Mouse (Mus musculus) activated CD4-positive, CD25-positive, alpha-beta regulatory T cell (primary cell): Measurements from ENCODE around the gene Zfp473. TPM values are rescaled to one million over a fixed set of nuclear protein-coding genes. Genes with fewer than 3 reads are reported as not detected.

Source experiments
- polyA plus RNA-seq, 2 experiments: library from polyadenylated mRNA; unstranded; fragments of 100-300 nt; shearing (Covaris generic); gene quantifications; one replicate each; pipeline ENCODE4 v1.2.1; 2017

Gene Zfp473
- polyA plus RNA-seq = under 1 TPM; 0.38 to 0.87 TPM

GRCm38 (mm10) chr7:44750950-44751349 is at the start of gene Zfp473:
Gene Zfp473, minus strand, starts transcription at chr7:44751050.

GRCm38 (mm10) chr7:44748101-44749044 is 2.5 kb downstream of the Zfp473 start, which contains the start of gene Vrk3:
Gene Vrk3, plus strand, starts transcription at chr7:44748413.

GRCm38 (mm10) chr7:44708574-44708973 is 42.3 kb downstream of the Zfp473 start, which contains the start of gene Izumo2:
Gene Izumo2, plus strand, starts transcription at chr7:44708742.

Other genes starting within 250 kb of the Zfp473 start
- gene Mybpc2, start 226.4 kb downstream of the Zfp473 start, polyA plus RNA-seq = not detected
- 1 to 10 TPM; 2.1 to 2.8 TPM for gene Spib, start 219.0 kb downstream of the Zfp473 start, polyA plus RNA-seq
- 10 to 100 TPM; 26.5 to 42.4 TPM for gene Pold1, start 202.2 kb downstream of the Zfp473 start, polyA plus RNA-seq
- 100 to 1,000 TPM; 130 to 142 TPM for gene Nr1h2, start 197.1 kb downstream of the Zfp473 start, polyA plus RNA-seq
- gene Napsa, start 178.7 kb downstream of the Zfp473 start, polyA plus RNA-seq = 1 to 10 TPM; 3.1 to 6.6 TPM
- gene Kcnc3, start 160.4 kb downstream of the Zfp473 start, polyA plus RNA-seq = under 1 TPM; 0.07 to 0.10 TPM
- gene Myh14, start 80.2 kb downstream of the Zfp473 start, polyA plus RNA-seq = under 1 TPM in 1 of 2 experiments, not detected in 1; 0.26 TPM
- not detected for gene Izumo2, start 42.3 kb downstream of the Zfp473 start, polyA plus RNA-seq
- gene Vrk3, start 2.6 kb downstream of the Zfp473 start, polyA plus RNA-seq = 10 to 100 TPM; 90.6 to 99.8 TPM
- gene Nup62, start 65.0 kb upstream of the Zfp473 start, polyA plus RNA-seq = 10 to 100 TPM; 43.6 to 48.6 TPM
- 1 to 10 TPM; 1.6 to 5.2 TPM for gene Il4i1, start 65.3 kb upstream of the Zfp473 start, polyA plus RNA-seq
- gene Atf5, start 65.6 kb upstream of the Zfp473 start, polyA plus RNA-seq = under 1 TPM; 0.32 to 0.52 TPM
- gene Akt1s1, start 97.9 kb upstream of the Zfp473 start, polyA plus RNA-seq = 10 to 100 TPM; 18.0 to 26.0 TPM
- gene Tbc1d17, start 98.0 kb upstream of the Zfp473 start, polyA plus RNA-seq = 10 to 100 TPM; 59.0 to 77.7 TPM
- gene Pnkp, start 106.1 kb upstream of the Zfp473 start, polyA plus RNA-seq = 10 to 100 TPM; 68.0 to 97.8 TPM
- gene Ptov1, start 118.7 kb upstream of the Zfp473 start, polyA plus RNA-seq = 10 to 100 TPM; 19.1 to 21.8 TPM
- 10 to 100 TPM; 53.6 TPM for gene Med25, start 141.7 kb upstream of the Zfp473 start, polyA plus RNA-seq
- gene Fuz, start 145.0 kb upstream of the Zfp473 start, polyA plus RNA-seq = 10 to 100 TPM; 28.0 to 39.1 TPM
- 10 to 100 TPM; 49.1 to 61.7 TPM for gene Ap2a1, start 178.4 kb upstream of the Zfp473 start, polyA plus RNA-seq
- under 1 TPM; 0.14 to 0.18 TPM for gene Tsks, start 192.2 kb upstream of the Zfp473 start, polyA plus RNA-seq
- under 1 TPM; 0.28 to 0.44 TPM for gene Cpt1c, start 223.8 kb upstream of the Zfp473 start, polyA plus RNA-seq
- 100 to 1,000 TPM; 138 to 219 TPM for gene Prmt1, start 235.5 kb upstream of the Zfp473 start, polyA plus RNA-seq
- gene Irf3, start 246.6 kb upstream of the Zfp473 start, polyA plus RNA-seq = 100 to 1,000 TPM; 173 to 194 TPM
- gene Bcl2l12, start 247.7 kb upstream of the Zfp473 start, polyA plus RNA-seq = 10 to 100 TPM; 24.3 to 26.9 TPM